Mouse (Mus musculus) limb, embryonic 15.5 days (tissue): ENCODE measurements at regions not wholly inside any gene's neighbourhood (a gene's known extent, or its start where the extent isn't known, plus 50 kb on each side); places are given as distances from the start of the nearest gene placed in this dataset.

Source experiments
- ATAC-seq: fragments of 200-750 bp; cut with Nextera tagmentation; 2 replicates; pipeline ENCODE4 v1.8.0; 2017; ENCODE audit warnings: low read depth, moderate TSS enrichment; ENCODE audit not compliant: insufficient number of reproducible peaks, low FRiP score, low TSS enrichment
- H3K27ac ChIP-seq: fragments of 300-500 bp; sonication (generic); 2 replicates; pipeline ENCODE4 v1.5.1; 2015; ENCODE audit warnings: moderate library complexity, mild to moderate bottlenecking, inconsistent platforms
- H3K27me3 ChIP-seq: fragments of 300-500 bp; sonication (generic); 2 replicates; pipeline ENCODE4 v1.6.1; 2015; ENCODE audit warnings: inconsistent platforms
- H3K36me3 ChIP-seq: fragments of 300-500 bp; sonication (generic); 2 replicates; pipeline ENCODE4 v1.6.1; 2015; ENCODE audit warnings: inconsistent platforms
- H3K4me1 ChIP-seq: fragments of 300-500 bp; sonication (generic); 2 replicates; pipeline ENCODE4 v1.6.1; 2015; ENCODE audit warnings: inconsistent platforms
- H3K4me2 ChIP-seq: fragments of 300-500 bp; sonication (generic); 2 replicates; pipeline ENCODE4 v1.6.1; 2015; ENCODE audit warnings: mild to moderate bottlenecking, inconsistent platforms
- H3K4me3 ChIP-seq: fragments of 300-500 bp; sonication (generic); 2 replicates; pipeline ENCODE4 v1.5.1; 2015; ENCODE audit warnings: mild to moderate bottlenecking, inconsistent platforms
- H3K9ac ChIP-seq: fragments of 300-500 bp; sonication (generic); 2 replicates; pipeline ENCODE4 v1.6.1; 2015; ENCODE audit warnings: inconsistent platforms
- H3K9me3 ChIP-seq: fragments of 300-500 bp; sonication (generic); 2 replicates; pipeline ENCODE4 v1.6.1; 2016; ENCODE audit warnings: inconsistent platforms
- WGBS: fragments of 180-500 bp; shearing (Covaris S2); methylation state at CpG from one replicate; pipeline ENCODE4 v1.1.7; 2015; 5-methylcytosine and 5-hydroxymethylcytosine counted together

DNA sequence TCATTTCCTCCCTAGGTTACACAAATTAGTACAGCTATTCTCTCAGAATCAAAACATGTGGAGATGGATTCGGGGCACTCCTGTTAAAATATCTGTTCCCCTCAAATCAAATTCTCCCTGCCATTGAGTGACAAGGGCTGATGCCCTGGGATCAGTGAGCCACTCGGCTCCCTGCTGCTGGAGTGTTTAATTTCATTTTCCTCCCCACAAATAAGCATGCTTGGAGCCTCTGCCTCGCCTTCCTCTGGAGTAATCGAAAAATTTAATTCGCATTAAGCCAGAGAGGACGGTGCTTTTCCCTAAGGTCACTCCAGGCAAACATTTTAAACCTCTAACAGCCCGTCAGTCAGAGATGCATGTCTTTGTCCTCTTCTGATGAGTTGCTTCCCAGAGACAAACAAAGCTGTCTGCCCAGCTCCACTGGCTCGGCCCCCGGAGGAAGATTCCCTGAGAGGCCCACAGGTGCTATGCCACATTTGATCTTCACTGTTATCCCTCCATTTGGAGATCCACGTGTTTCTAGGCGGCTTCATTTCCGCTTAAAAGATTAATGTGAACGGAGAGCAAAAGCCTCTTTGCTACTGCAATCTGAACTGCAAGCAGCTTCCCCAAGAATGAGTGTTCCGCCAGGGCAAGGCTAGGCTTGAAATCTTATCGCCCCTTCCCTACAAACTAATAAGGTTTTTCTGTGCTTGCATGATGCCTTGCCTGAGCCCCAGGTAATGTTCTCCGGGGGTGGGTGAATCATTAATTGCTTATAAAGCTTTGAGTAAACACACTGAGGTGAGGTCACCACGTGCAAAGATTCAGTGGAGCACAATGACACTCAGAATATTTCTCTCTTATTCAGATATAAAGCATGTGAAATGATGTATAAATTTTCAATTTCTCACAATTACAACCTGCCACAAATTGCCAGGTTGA is 95.8 kb upstream of the Slc24a5 start:
- H3K27ac ChIP-seq = no peak overlapping the region

DNA sequence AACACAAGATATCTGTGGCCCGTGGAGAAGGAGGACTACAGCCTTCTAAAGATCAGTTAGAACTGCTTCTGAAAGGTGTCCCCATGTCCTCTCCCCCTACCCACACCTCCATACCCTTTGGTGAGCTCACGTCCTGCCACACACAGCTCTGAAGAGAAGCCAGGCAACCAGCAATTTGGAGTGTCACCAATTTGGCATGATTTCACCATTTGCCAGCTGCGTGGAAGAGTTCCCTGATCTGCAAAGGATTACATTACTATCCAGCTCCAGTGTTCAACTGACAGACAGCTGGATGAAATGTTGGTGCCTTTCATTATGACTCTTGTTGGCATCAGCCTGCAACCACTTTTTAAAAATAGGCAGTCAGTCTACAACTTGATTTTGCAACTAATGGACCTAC is 92.8 kb upstream of the Slc24a5 start:
- Histone ChIP-seq H3K27ac (no peak overlapping the region), H3K27me3 (no peaks in the 10 kb centered on the region), H3K9ac (no peak overlapping the region), H3K4me1 (no peaks in the 10 kb centered on the region), H3K4me2 (no peak overlapping the region), H3K36me3 (no peaks in the 10 kb centered on the region), H3K9me3 (no peaks in the 10 kb centered on the region), H3K4me3 (no peak overlapping the region)
- WGBS = 63% methylated on average over 3 of the region's 3 CpGs
- ATAC-seq = no peak

More for the DNA sequence above, 95.8 kb upstream of the Slc24a5 start:
- no peaks in the 10 kb centered on the region for H3K27me3 ChIP-seq
- 46% methylated on average over 17 of the region's 17 CpGs for WGBS
- no peak for ATAC-seq
- no peaks in the 10 kb centered on the region for H3K9me3 ChIP-seq
- H3K4me2 ChIP-seq = no peak overlapping the region
- H3K4me1 ChIP-seq = no peaks in the 10 kb centered on the region
- no peak overlapping the region for H3K4me3 ChIP-seq
- H3K9ac ChIP-seq = no peak overlapping the region
- H3K36me3 ChIP-seq = no peaks in the 10 kb centered on the region

DNA sequence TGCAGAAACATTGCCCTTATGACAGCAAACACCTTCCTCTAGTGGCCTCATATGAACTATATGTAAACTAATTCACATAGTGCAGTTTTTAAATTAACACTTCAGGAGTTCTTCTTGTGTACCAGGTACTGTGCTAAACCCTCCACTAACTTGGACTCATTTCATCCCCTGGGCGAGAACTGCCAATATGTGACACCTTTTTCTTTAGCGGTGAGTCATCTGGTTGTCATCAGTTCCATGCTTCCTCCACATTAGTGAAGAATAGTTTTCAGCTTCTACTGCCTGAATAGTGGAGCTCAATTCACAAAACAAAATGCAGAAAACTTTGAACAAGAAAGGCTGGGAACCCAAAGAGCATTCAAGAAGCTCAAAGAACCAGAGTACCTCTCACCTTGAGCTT is 76.9 kb upstream of the Slc24a5 start:
- H3K4me1 ChIP-seq = no peaks in the 10 kb centered on the region
- no peaks in the 10 kb centered on the region for H3K36me3 ChIP-seq
- no peaks in the 10 kb centered on the region for H3K9me3 ChIP-seq
- H3K4me2 ChIP-seq = no peak overlapping the region
- H3K4me3 ChIP-seq = no peak overlapping the region
- no peak overlapping the region for H3K9ac ChIP-seq
- H3K27ac ChIP-seq = no peak overlapping the region
- 61% methylated on average over 2 of the region's 2 CpGs for WGBS
- no peak for ATAC-seq
- H3K27me3 ChIP-seq = no peaks in the 10 kb centered on the region

DNA sequence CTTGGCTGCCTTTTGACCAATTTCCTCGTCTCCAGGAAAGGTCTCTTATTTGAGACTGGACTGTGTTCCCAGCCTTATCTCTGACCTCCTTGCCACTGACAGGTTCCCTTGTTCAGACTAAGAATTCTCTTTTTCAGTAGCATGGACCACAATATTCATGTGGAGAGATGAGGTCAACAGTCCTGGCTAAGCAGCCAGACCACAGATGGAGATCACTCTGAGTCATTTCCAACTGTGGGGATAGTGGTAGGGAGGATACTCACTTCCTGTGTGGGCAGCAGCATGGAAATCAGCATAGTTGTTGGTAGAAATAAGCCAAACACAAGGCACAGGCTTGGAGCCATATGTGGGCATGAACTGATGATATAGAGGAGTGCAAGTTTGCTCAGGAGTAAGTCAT is 52.9 kb upstream of the Slc24a5 start:
- Histone ChIP-seq H3K4me2 (no peak overlapping the region), H3K9me3 (no peaks in the 10 kb centered on the region), H3K27ac (no peak overlapping the region), H3K9ac (no peak overlapping the region), H3K4me3 (no peak overlapping the region), H3K27me3 (no peaks in the 10 kb centered on the region), H3K36me3 (no peaks in the 10 kb centered on the region), H3K4me1 (no peaks in the 10 kb centered on the region)
- WGBS = 75% methylated on average over 1 of the region's 1 CpGs
- ATAC-seq = no peak

- Histone ChIP-seq H3K9ac (no peak overlapping the region), H3K9me3 (no peaks in the 10 kb centered on the region), H3K27me3 (no peaks in the 10 kb centered on the region), H3K4me3 (no peak overlapping the region), H3K4me2 (no peak overlapping the region), H3K36me3 (no peaks in the 10 kb centered on the region), H3K27ac (no peak overlapping the region), H3K4me1 (no peaks in the 10 kb centered on the region)
- 91% methylated on average over 1 of the region's 1 CpGs for WGBS
- no peak for ATAC-seq
Observed at GRCm38 (mm10) chr2:125016946-125017345, 51.0 kb upstream of the Slc24a5 start.
